Mouse (Mus musculus) kidney, adult 2 months (tissue): ENCODE measurements around the gene Ncf4.

ENCODE experiments used
- CTCF ChIP-seq: fragments of 200-500 bp; conservative IDR thresholded peaks from 2 replicates; pipeline ENCODE4 v1.5.1; 2011; ENCODE audit warnings: low read depth, mild to moderate bottlenecking, control low read depth, low read length, moderate library complexity, mixed read lengths; ENCODE audit not compliant: insufficient read depth, insufficient read length
- POLR2A ChIP-seq: fragments of 200-500 bp; IDR thresholded peaks from one replicate; pipeline ENCODE4 v1.6.1; 2011; ENCODE audit warnings: low read depth, low read length, control low read depth

GRCm38 (mm10) chr15:78257326-78258050 lies 12.9 kb downstream of the Ncf4 start:
- TF ChIP-seq CTCF (peak; percentile 91), POLR2A (no peak)
